Mouse (Mus musculus) B cell, adult (primary cell): ENCODE data around the gene Tead2. TPM values are rescaled to one million over a fixed set of nuclear protein-coding genes. Genes with fewer than 3 reads are reported as not detected.

Experiments used
- total RNA-seq: library from RNA; stranded (reverse); gene quantifications from 4 replicates; pipeline ENCODE4 v1.2.4, GENCODE M21; 2023; ENCODE audit not compliant: inconsistent age

Gene Tead2
- not detected in 4 replicates for total RNA-seq

GRCm38 (mm10) chr7:45215673-45216441 is at the start of gene Tead2:
Gene Tead2 (plus strand): TSS chr7:45215753.

GRCm38 (mm10) chr7:45179469-45179868 is 36.1 kb upstream of the Tead2 start, which contains the start of gene Gfy:
Gene Gfy (minus strand): TSS chr7:45179569.

DNA sequence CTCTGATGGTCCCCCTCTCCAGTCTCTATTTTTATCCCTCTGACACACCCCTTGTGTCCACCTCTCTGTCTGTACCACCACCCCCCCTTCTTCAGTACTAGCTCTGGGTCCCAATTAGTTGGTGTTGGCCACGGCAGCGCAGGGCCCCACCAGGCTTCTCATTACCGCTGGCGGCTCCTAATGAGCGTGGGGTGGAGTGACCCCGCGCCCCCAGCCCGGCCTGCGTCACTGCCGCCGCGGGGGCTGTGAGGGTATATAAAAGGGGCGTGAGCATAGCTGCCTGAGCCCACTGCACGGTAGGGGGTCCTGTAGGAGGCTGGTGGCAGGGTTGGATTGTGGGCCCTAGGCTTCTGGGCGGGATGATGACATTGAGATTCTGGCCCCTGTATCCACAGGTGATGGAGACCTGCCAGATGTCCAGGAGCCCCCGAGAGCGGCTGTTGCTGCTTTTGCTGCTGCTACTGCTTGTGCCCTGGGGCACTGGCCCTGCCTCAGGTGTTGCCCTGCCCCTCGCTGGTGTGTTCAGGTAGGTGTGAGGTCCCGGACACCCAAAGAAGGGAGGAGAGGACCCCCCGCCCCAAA is 34.6 kb upstream of the Tead2 start, which contains the start of gene Pth2:
Gene Pth2 (plus strand): TSS at position 100 of the 582 bp plus-strand sequence.

GRCm38 (mm10) chr7:45204380-45205143 is 11.0 kb upstream of the Tead2 start, which contains the start of gene Ccdc155:
Gene Ccdc155 (minus strand): TSS chr7:45204892.

DNA sequence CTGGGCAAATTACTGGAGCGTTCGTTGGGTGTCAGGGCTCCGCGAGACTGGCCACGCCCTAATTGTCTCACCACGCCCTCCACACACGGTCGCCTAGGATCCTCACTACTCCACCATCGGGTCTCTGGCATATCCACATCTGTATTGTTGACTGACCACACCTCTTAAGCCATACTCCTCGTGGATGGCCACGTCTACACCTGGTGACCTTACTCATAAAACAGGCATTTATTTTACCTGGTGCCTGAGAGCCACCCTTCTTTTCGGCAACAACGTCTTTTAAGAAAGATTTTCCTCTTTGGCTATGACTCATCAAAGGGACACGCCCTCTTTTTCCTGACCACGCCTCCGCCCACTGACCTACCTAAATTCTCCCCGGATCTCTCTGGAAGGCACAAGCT is 3.7 kb upstream of the Tead2 start, which contains the start of gene Dkkl1:
Gene Dkkl1 (minus strand): TSS at position 297 of the 401 bp plus-strand sequence.

GRCm38 (mm10) chr7:45238723-45239496 is 23.4 kb downstream of the Tead2 start, which contains the start of gene Cd37:
Gene Cd37 (minus strand): TSS chr7:45239115.

GRCm38 (mm10) chr7:45240633-45241388 is 25.3 kb downstream of the Tead2 start, which contains the start of gene Slc6a16:
Gene Slc6a16 (plus strand): TSS chr7:45241085.

DNA sequence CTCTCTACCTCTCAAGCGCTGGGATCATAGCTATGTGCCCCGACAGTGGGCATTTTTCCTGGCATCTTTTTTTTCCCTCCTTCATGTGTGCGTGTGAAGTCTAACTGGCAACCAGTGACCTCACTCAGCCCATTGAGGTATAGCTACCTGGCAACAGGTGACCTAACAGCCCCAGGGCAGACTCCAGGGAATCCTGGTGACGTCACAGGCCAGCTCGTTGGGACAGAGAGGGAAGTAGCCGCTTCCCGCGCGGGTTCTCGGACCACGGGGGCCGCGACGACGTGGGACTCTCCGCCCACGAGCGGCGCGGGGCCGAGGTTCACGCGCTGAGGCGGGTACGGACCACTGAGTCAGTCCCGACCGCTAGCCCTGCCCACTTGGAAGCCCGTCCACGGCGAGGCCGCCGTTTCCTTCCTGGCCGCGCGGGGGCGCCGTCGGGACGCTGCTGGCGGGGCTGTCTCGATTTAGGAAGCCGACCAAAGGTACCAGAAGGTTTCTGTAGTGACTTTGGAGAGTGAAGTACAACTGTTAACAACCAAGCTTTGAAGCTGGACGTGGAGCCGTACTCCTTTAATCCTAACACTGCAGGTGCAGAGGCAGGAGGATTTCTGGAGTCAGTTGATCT is 61.7 kb downstream of the Tead2 start, which contains the start of gene Slc6a21:
Gene Slc6a21 (plus strand): TSS at position 378 of the 625 bp plus-strand sequence.

Other genes with a start within 250 kb of the Tead2 start
- not detected in 4 replicates for gene Cpt1c, start 240.9 kb upstream of the Tead2 start, total RNA-seq
- 128 to 149 TPM (median 145 TPM) in 4 replicates for gene Prmt1, start 229.2 kb upstream of the Tead2 start, total RNA-seq
- 166 to 184 TPM (median 173 TPM) in 4 replicates for gene Irf3, start 218.1 kb upstream of the Tead2 start, total RNA-seq
- gene Bcl2l12, start 217.0 kb upstream of the Tead2 start, total RNA-seq, result 28.2 to 38.2 TPM (median 30.9 TPM) in 4 replicates
- gene Scaf1, start 199.4 kb upstream of the Tead2 start, total RNA-seq, result 96.2 to 104 TPM (median 99.7 TPM) in 4 replicates
- 13.0 to 15.4 TPM (median 14.8 TPM) in 4 replicates for gene Rras, start 197.8 kb upstream of the Tead2 start, total RNA-seq
- 69.6 to 74.4 TPM (median 71.7 TPM) in 4 replicates for gene Prr12, start 162.9 kb upstream of the Tead2 start, total RNA-seq
- 55.5 to 60.4 TPM (median 57.4 TPM) in 4 replicates for gene Nosip, start 153.3 kb upstream of the Tead2 start, total RNA-seq
- 3.5 to 5.4 TPM (median 3.8 TPM) in 4 replicates for gene Prrg2, start 153.1 kb upstream of the Tead2 start, total RNA-seq
- 2.0 to 5.7 TPM (median 3.9 TPM) in 4 replicates for gene Rcn3, start 123.5 kb upstream of the Tead2 start, total RNA-seq
- 30.4 to 37.3 TPM (median 33.5 TPM) in 4 replicates for gene Fcgrt, start 111.9 kb upstream of the Tead2 start, total RNA-seq
- gene Rps11, start 91.3 kb upstream of the Tead2 start, total RNA-seq, result 2,358 to 2,650 TPM (median 2,499 TPM) in 4 replicates
- gene Rpl13a, start 87.0 kb upstream of the Tead2 start, total RNA-seq, result 4,140 to 4,660 TPM (median 4,377 TPM) in 4 replicates
- 0.87 TPM in 1 of 4 replicates, not detected in the others for gene Gm45713, start 79.5 kb upstream of the Tead2 start, total RNA-seq
- gene Flt3l, start 79.3 kb upstream of the Tead2 start, total RNA-seq, result 70.7 to 77.9 TPM (median 74.1 TPM) in 4 replicates
- gene Pih1d1, start 61.5 kb upstream of the Tead2 start, total RNA-seq, result 46.7 to 53.9 TPM (median 51.0 TPM) in 4 replicates
- 100 to 121 TPM (median 116 TPM) in 4 replicates for gene Aldh16a1, start 61.2 kb upstream of the Tead2 start, total RNA-seq
- not detected in 4 replicates for gene Slc17a7, start 51.8 kb upstream of the Tead2 start, total RNA-seq
- gene Gfy, start 36.2 kb upstream of the Tead2 start, total RNA-seq, result not detected in 4 replicates
- not detected in 4 replicates for gene Pth2, start 34.8 kb upstream of the Tead2 start, total RNA-seq
- gene Ccdc155, start 10.9 kb upstream of the Tead2 start, total RNA-seq, result 0.54 to 1.1 TPM (median 0.78 TPM) in 4 replicates
- gene Dkkl1, start 3.6 kb upstream of the Tead2 start, total RNA-seq, result 1.3 to 2.7 TPM (median 2.0 TPM) in 3 of 4 replicates, not detected in the other
- gene Cd37, start 23.4 kb downstream of the Tead2 start, total RNA-seq, result 1,683 to 1,834 TPM (median 1,832 TPM) in 4 replicates
- gene Slc6a16, start 25.3 kb downstream of the Tead2 start, total RNA-seq, result not detected in 4 replicates
- 0.51 to 0.64 TPM (median 0.60 TPM) in 4 replicates for gene Slc6a21, start 61.8 kb downstream of the Tead2 start, total RNA-seq
- gene Trpm4, start 118.0 kb downstream of the Tead2 start, total RNA-seq, result 5.9 to 13.0 TPM (median 9.1 TPM) in 4 replicates
- gene Hrc, start 119.5 kb downstream of the Tead2 start, total RNA-seq, result not detected in 4 replicates
- gene Ppfia3, start 151.3 kb downstream of the Tead2 start, total RNA-seq, result 0.13 to 0.33 TPM (median 0.23 TPM) in 4 replicates
- gene Lin7b, start 154.8 kb downstream of the Tead2 start, total RNA-seq, result 1.2 TPM in 1 of 4 replicates, not detected in the others
- 574 to 602 TPM (median 590 TPM) in 4 replicates for gene Snrnp70, start 180.0 kb downstream of the Tead2 start, total RNA-seq
- gene Kcna7, start 189.9 kb downstream of the Tead2 start, total RNA-seq, result not detected in 4 replicates
- not detected in 4 replicates for gene Ntf5, start 197.9 kb downstream of the Tead2 start, total RNA-seq
- gene Lhb, start 205.1 kb downstream of the Tead2 start, total RNA-seq, result not detected in 4 replicates
- 15.2 to 19.8 TPM (median 17.4 TPM) in 4 replicates for gene Gys1, start 219.1 kb downstream of the Tead2 start, total RNA-seq
- 38.2 to 60.2 TPM (median 47.5 TPM) in 4 replicates for gene Ruvbl2, start 222.3 kb downstream of the Tead2 start, total RNA-seq
- gene Ftl1, start 244.1 kb downstream of the Tead2 start, total RNA-seq, result 648 to 704 TPM (median 682 TPM) in 4 replicates